Mouse (Mus musculus): ENCODE data around the gene Acvr2b.

Gene Acvr2b

GRCm38 (mm10) chr9:119408898-119409664 lies 7.2 kb downstream of the Acvr2b start:
- DNase-seq: no peak

GRCm38 (mm10) chr9:119409864-119410263 lies 7.9 kb downstream of the Acvr2b start:
- no peak for DNase-seq

GRCm38 (mm10) chr9:119418025-119418424 lies 16.1 kb downstream of the Acvr2b start:
- DNase-seq: no peak

GRCm38 (mm10) chr9:119419852-119420438 lies 18.0 kb downstream of the Acvr2b start:
- no peak for DNase-seq

GRCm38 (mm10) chr9:119425217-119425975 lies 23.5 kb downstream of the Acvr2b start:
- DNase-seq: no peak

GRCm38 (mm10) chr9:119425976-119426415 lies 24.1 kb downstream of the Acvr2b start:
- DNase-seq: no peak

GRCm38 (mm10) chr9:119426483-119426882 lies 24.6 kb downstream of the Acvr2b start:
- DNase-seq: no peak

GRCm38 (mm10) chr9:119430311-119430710 lies 28.4 kb downstream of the Acvr2b start:
- peak; percentile 85 for DNase-seq

GRCm38 (mm10) chr9:119435855-119436254 lies 33.9 kb downstream of the Acvr2b start:
- no peak for DNase-seq

- no peak for DNase-seq
Measured at GRCm38 (mm10) chr9:119438065-119438464, 36.1 kb downstream of the Acvr2b start.

GRCm38 (mm10) chr9:119438498-119439000 lies 36.6 kb downstream of the Acvr2b start:
- DNase-seq: no peak

GRCm38 (mm10) chr9:119444738-119445429 lies 43.0 kb downstream of the Acvr2b start, which contains the start of gene Exog:
Gene Exog (plus strand): TSS chr9:119444943.
- DNase-seq: peak; percentile 100

- no peak for DNase-seq
Measured at GRCm38 (mm10) chr9:119445737-119446136, 43.8 kb downstream of the Acvr2b start.

GRCm38 (mm10) chr9:119455967-119456366 lies 54.0 kb downstream of the Acvr2b start:
- DNase-seq: no peak

GRCm38 (mm10) chr9:119457122-119457521 lies 55.2 kb downstream of the Acvr2b start:
- DNase-seq: no peak

- peak; percentile 77 for DNase-seq
Measured at GRCm38 (mm10) chr9:119460410-119460809, 58.5 kb downstream of the Acvr2b start.

- DNase-seq: no peak
Measured at GRCm38 (mm10) chr9:119465056-119465455, 63.1 kb downstream of the Acvr2b start.

- DNase-seq: peak; percentile 30
Measured at GRCm38 (mm10) chr9:119465595-119465994, 63.7 kb downstream of the Acvr2b start.

GRCm38 (mm10) chr9:119469691-119470353 lies 67.9 kb downstream of the Acvr2b start:
- DNase-seq: no peak

GRCm38 (mm10) chr9:119472412-119472918 lies 70.5 kb downstream of the Acvr2b start:
- no peak for DNase-seq

GRCm38 (mm10) chr9:119473011-119473410 lies 71.1 kb downstream of the Acvr2b start:
- no peak for DNase-seq

- DNase-seq: no peak
Measured at GRCm38 (mm10) chr9:119473608-119474164, 71.8 kb downstream of the Acvr2b start.
